Mouse (Mus musculus): Measurements from ENCODE around the gene Mdm4.
"Not testable (repeated sequence)": the region's sequence is repeated elsewhere in the genome, so short reads cannot be mapped to it uniquely, and the experiment has no call there.

Mdm4 gene

GRCm38 (mm10) chr1:133019312-133019711, 11.0 kb downstream of the Mdm4 start:
- no peak for DNase-seq

GRCm38 (mm10) chr1:133018580-133018979, 11.8 kb downstream of the Mdm4 start:
- DNase-seq = no peak

- no peak for DNase-seq
Observed at GRCm38 (mm10) chr1:133016775-133017428, 13.5 kb downstream of the Mdm4 start.

- no peak for DNase-seq
Observed at GRCm38 (mm10) chr1:133014196-133014595, 16.2 kb downstream of the Mdm4 start.

GRCm38 (mm10) chr1:133013331-133013730, 17.0 kb downstream of the Mdm4 start:
- DNase-seq = no peak

- no peak for DNase-seq
Observed at GRCm38 (mm10) chr1:133011955-133012841, 18.2 kb downstream of the Mdm4 start.

GRCm38 (mm10) chr1:133006571-133006970, 23.8 kb downstream of the Mdm4 start:
- no peak for DNase-seq

GRCm38 (mm10) chr1:133000347-133000746, 30.0 kb downstream of the Mdm4 start:
- DNase-seq = no peak

GRCm38 (mm10) chr1:132991580-132991979, 38.8 kb downstream of the Mdm4 start:
- DNase-seq = no peak

- no peak for DNase-seq
Observed at GRCm38 (mm10) chr1:132990733-132991132, 39.6 kb downstream of the Mdm4 start.

- DNase-seq = not testable (repeated sequence)
Observed at GRCm38 (mm10) chr1:132988556-132989459, 41.6 kb downstream of the Mdm4 start.

GRCm38 (mm10) chr1:132982728-132983127, 47.6 kb downstream of the Mdm4 start:
- DNase-seq = peak; percentile 71

- no peak for DNase-seq
Observed at GRCm38 (mm10) chr1:132981232-132981631, 49.1 kb downstream of the Mdm4 start.

GRCm38 (mm10) chr1:132977402-132977801, 53.0 kb downstream of the Mdm4 start:
- DNase-seq = no peak

GRCm38 (mm10) chr1:132968659-132969058, 61.7 kb downstream of the Mdm4 start:
- DNase-seq = peak; percentile 23

- no peak for DNase-seq
Observed at GRCm38 (mm10) chr1:132964691-132965090, 65.7 kb downstream of the Mdm4 start.

- DNase-seq = no peak
Observed at GRCm38 (mm10) chr1:132964106-132964505, 66.3 kb downstream of the Mdm4 start.

GRCm38 (mm10) chr1:132961751-132962150, 68.6 kb downstream of the Mdm4 start:
- no peak for DNase-seq

GRCm38 (mm10) chr1:132956809-132957208, 73.6 kb downstream of the Mdm4 start:
- no peak for DNase-seq

GRCm38 (mm10) chr1:132947811-132948210, 82.5 kb downstream of the Mdm4 start:
- DNase-seq = no peak

- no peak for DNase-seq
Observed at GRCm38 (mm10) chr1:132945826-132946225, 84.5 kb downstream of the Mdm4 start.

- no peak for DNase-seq
Observed at GRCm38 (mm10) chr1:132938975-132939374, 91.4 kb downstream of the Mdm4 start.
